Mouse (Mus musculus): ENCODE results near the gene Agrn. TPM values are rescaled to one million over a fixed set of nuclear protein-coding genes. Genes with fewer than 3 reads are reported as not detected.

Gene Agrn
- 34.4 and 48.5 TPM in 2 replicates for polyA plus RNA-seq (2015; fragmentation: Nextera tagmentation; extraction: Ambion mirVana)

DNA sequence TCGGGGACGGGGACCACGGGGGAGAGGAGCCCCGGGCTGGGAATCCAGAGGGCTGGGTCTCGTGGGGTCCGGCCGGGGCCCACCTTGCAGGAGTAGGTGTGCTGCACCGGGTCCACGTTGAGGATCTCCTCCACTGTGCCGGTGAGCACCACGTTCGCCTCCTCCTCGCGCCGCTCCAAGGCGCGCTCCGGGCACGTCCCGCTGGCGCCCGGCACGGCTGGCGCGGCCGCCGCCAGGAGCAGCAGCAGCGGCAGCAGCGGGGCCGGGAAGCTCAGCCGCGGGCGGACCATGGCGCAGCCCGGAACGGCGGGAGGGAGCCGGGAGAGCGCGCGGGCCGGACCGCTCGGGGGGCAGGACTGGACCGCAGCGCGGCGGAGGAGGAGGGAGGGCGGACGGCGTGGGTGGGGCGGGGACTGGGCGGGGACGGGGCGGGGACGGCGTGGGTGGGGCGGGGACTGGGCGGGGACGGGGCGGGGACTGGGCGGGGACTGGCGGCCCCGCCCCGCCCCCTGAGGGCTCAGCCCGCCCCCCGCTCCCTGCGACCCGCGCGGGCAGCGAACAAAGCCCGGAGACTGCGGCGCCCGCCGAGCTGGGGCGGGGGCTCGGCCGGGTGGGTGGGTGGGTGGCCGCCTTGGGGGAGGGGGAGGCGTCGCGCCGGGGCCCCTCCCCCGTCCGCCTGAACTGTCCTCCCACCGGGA lies at the start of gene Agrn:
TSS of gene Agrn (minus strand) at position 358 of the 698 bp plus-strand sequence.
- peak within 1 kb of the TSS; percentile 96 for H3K4me3 ChIP-seq (ENCODE audit: low read length)
- H3K27me3 ChIP-seq (ENCODE audit: control insufficient read depth, insufficient read depth, low read length), result no peaks in the 10 kb centered on the region
- H3K4me1 ChIP-seq (ENCODE audit: control insufficient read depth, insufficient read depth, low read length), result peaks cover 29% of the 10 kb centered on the region
- H3K9me3 ChIP-seq (replicated peaks; ENCODE audit: control insufficient read depth, low read length), result no peaks in the 10 kb centered on the region
- peak; percentile 82 for ATAC-seq (replicated peaks; ENCODE audit: extremely low read depth, insufficient read depth, low FRiP score)
- H3K27ac ChIP-seq (ENCODE audit: low read length), result peak within 1 kb of the TSS; percentile 94
- peak within 1 kb of the TSS; percentile 74 for H3K4me2 ChIP-seq (ENCODE audit: low read depth, low read length)
- H3K9ac ChIP-seq (ENCODE audit: low read length), result peak within 1 kb of the TSS; percentile 93
- WGBS, result under 1% methylated on average over 62 of the region's 88 CpGs
- H3K36me3 ChIP-seq (ENCODE audit: control insufficient read depth, insufficient read depth), result 0 out of 2 replicates have a peak, but pooled peaks cover 9% of the 10 kb centered on the region

DNA sequence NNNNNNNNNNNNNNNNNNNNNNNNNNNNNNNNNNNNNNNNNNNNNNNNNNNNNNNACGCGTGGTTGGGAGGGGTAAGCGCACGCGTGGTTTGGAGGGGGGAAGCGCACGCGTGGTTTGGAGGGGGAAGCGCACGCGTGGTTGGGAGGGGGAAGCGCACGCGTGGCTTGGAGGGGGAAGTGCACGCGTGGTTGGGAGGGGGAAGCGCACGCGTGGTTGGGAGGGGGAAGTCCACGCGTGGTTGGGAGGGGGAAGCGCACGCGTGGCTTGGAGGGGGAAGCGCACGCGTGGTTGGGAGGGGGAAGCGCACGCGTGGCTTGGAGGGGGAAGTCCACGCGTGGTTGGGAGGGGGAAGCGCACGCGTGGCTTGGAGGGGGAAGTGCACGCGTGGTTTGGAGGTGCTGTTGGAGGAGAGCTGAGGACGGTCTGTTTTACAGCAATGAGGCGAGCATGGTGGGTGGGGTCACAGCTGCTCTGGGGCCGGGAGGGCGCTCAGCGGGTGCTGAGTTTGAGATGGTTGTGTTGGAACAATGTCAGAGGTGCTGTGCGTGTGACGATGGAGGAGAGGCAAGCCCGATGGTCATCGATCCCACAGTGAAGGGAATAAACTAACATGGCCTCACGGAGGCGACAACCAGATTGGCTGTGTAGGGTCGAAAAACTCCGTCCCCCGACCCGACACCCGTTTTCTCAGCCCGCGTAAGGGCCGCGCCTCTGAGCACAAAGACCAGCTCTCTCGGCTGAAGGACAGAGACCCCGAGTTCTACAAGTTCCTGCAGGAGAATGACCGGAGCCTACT lies 39.6 kb upstream of the Agrn start:
- Histone ChIP-seq H3K27me3 (ENCODE audit: control insufficient read depth, insufficient read depth, low read length) (no peaks in the 10 kb centered on the region), H3K9me3 (replicated peaks; ENCODE audit: control insufficient read depth, low read length) (no peaks in the 10 kb centered on the region), H3K4me1 (ENCODE audit: control insufficient read depth, insufficient read depth, low read length) (0 out of 2 replicates have a peak, but pooled peaks cover 2% of the 10 kb centered on the region), H3K4me3 (ENCODE audit: low read length) (peak overlapping the region; percentile 89), H3K9ac (ENCODE audit: low read length) (peak overlapping the region; percentile 86), H3K36me3 (ENCODE audit: control insufficient read depth, insufficient read depth) (peaks cover 39% of the 10 kb centered on the region), H3K4me2 (ENCODE audit: low read depth, low read length) (peak overlapping the region; percentile 64), H3K27ac (ENCODE audit: low read length) (no peak overlapping the region)
- WGBS, result 33% methylated on average over 55 of the region's 60 CpGs
- ATAC-seq (replicated peaks; ENCODE audit: extremely low read depth, insufficient read depth, low FRiP score), result no peak

DNA sequence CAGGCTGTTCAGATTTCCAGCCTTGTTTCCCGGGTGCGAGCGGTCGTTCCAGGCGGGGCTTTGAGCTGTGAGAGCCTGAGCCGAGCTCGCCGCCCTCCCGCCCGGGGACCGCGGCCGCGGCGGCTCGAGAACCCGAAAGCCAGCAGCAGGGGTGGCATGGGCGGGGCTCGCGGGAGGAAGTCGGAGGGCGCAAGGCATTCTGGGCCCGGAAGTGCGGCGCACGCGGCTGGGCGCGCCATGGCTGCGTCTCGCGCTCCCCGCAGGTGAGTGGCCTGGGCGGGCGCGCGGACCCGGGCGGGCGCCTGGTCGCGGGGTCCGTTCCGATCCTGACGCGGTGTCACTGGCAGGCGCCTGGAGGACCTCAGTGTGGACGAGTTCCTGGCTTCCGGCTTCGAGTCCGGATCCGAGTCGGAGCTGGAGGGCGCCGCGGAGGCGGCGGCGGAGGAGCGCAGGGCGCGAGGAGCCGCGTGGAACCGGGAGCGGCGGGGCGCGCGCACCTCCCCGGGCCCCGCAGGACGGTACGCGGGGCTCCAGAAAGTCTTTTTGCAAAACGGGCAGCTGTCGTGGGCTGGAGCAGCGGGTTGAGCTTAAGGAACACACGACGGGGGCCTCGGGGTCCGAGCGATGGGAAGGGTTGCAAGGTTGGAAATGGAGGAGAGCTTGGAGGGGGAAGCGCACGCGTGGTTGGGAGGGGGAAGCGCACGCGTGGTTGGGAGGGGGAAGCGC lies 38.7 kb upstream of the Agrn start, which contains the start of gene Noc2l:
TSS of gene Noc2l (plus strand) at position 203 of the 726 bp plus-strand sequence.
- Histone ChIP-seq H3K4me3 (ENCODE audit: low read length) (peak within 1 kb of the TSS; percentile 89), H3K36me3 (ENCODE audit: control insufficient read depth, insufficient read depth) (peaks cover 38% of the 10 kb centered on the region), H3K9ac (ENCODE audit: low read length) (peak within 1 kb of the TSS; percentile 86), H3K27me3 (ENCODE audit: control insufficient read depth, insufficient read depth, low read length) (no peaks in the 10 kb centered on the region), H3K4me2 (ENCODE audit: low read depth, low read length) (peak within 1 kb of the TSS; percentile 64), H3K27ac (ENCODE audit: low read length) (peak within 1 kb of the TSS; percentile 89), H3K9me3 (replicated peaks; ENCODE audit: control insufficient read depth, low read length) (no peaks in the 10 kb centered on the region), H3K4me1 (ENCODE audit: control insufficient read depth, insufficient read depth, low read length) (0 out of 2 replicates have a peak, but pooled peaks cover 2% of the 10 kb centered on the region)
- peak; percentile 90 for ATAC-seq (replicated peaks; ENCODE audit: extremely low read depth, insufficient read depth, low FRiP score)
- under 1% methylated on average over 90 of the region's 90 CpGs for WGBS

DNA sequence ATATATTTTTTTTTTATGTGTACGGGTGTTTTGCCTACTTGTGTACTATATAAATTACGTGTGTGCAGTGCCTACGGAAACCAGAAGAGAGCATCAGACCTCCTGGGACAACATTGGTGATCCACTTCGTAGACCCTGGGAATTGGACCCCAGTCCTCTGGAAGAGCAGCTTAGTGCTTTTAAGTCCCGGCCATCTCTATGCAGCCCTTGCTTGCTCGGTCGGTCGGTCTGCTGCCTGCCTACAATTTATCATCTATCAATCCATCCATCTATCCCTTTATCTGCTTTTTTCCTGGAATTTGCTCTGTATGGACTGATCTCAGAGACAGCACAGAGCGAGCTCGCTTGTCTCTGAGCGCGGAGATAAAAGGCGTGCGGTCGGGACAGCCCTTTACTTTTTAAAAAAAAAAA lies 38.1 kb upstream of the Agrn start:
- H3K4me3 ChIP-seq (ENCODE audit: low read length), result peak overlapping the region; percentile 89
- H3K9ac ChIP-seq (ENCODE audit: low read length), result peak overlapping the region; percentile 86
- no peaks in the 10 kb centered on the region for H3K9me3 ChIP-seq (replicated peaks; ENCODE audit: control insufficient read depth, low read length)
- peak; percentile 14 for ATAC-seq (replicated peaks; ENCODE audit: extremely low read depth, insufficient read depth, low FRiP score)
- H3K27me3 ChIP-seq (ENCODE audit: control insufficient read depth, insufficient read depth, low read length), result no peaks in the 10 kb centered on the region
- H3K4me2 ChIP-seq (ENCODE audit: low read depth, low read length), result peak overlapping the region; percentile 64
- H3K27ac ChIP-seq (ENCODE audit: low read length), result peak overlapping the region; percentile 89
- under 1% methylated on average over 15 of the region's 15 CpGs for WGBS
- H3K36me3 ChIP-seq (ENCODE audit: control insufficient read depth, insufficient read depth), result peaks cover 38% of the 10 kb centered on the region
- 0 out of 2 replicates have a peak, but pooled peaks cover 2% of the 10 kb centered on the region for H3K4me1 ChIP-seq (ENCODE audit: control insufficient read depth, insufficient read depth, low read length)

DNA sequence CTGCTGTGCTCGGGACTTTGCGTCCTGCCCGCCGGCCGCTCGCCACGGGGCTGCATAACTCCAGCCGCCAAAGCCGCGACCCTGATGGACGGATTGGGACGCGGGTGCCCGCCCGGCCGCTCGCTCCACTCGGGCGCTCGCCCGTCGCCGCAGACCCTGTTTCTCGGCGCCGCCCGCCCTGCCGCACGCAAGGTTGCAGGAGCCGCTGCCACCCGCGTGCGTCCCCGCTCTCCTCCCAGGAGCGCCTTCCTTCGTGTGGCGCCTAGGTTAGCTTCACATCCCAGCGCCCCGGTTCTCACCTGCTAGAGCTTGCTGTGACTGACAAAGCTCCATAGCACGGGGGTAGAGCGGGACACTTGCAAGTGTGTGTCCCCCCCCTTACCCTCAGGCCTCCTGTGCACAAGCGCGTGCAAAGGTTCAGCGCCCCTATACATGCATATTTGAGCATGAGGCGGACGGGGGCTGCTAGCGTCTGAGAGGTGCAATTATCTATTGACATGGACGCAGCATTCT lies 37.5 kb upstream of the Agrn start, which contains the start of gene Plekhn1:
TSS of gene Plekhn1 (minus strand) at position 157 of the 513 bp plus-strand sequence.
- Histone ChIP-seq H3K27ac (ENCODE audit: low read length) (peak within 1 kb of the TSS; percentile 89), H3K4me2 (ENCODE audit: low read depth, low read length) (peak within 1 kb of the TSS; percentile 64), H3K4me1 (ENCODE audit: control insufficient read depth, insufficient read depth, low read length) (0 out of 2 replicates have a peak, but pooled peaks cover 2% of the 10 kb centered on the region), H3K9ac (ENCODE audit: low read length) (peak within 1 kb of the TSS; percentile 86), H3K9me3 (replicated peaks; ENCODE audit: control insufficient read depth, low read length) (no peaks in the 10 kb centered on the region), H3K27me3 (ENCODE audit: control insufficient read depth, insufficient read depth, low read length) (no peaks in the 10 kb centered on the region), H3K36me3 (ENCODE audit: control insufficient read depth, insufficient read depth) (peaks cover 37% of the 10 kb centered on the region), H3K4me3 (ENCODE audit: low read length) (peak within 1 kb of the TSS; percentile 89)
- ATAC-seq (replicated peaks; ENCODE audit: extremely low read depth, insufficient read depth, low FRiP score), result peak; percentile 30
- WGBS, result under 1% methylated on average over 48 of the region's 48 CpGs

DNA sequence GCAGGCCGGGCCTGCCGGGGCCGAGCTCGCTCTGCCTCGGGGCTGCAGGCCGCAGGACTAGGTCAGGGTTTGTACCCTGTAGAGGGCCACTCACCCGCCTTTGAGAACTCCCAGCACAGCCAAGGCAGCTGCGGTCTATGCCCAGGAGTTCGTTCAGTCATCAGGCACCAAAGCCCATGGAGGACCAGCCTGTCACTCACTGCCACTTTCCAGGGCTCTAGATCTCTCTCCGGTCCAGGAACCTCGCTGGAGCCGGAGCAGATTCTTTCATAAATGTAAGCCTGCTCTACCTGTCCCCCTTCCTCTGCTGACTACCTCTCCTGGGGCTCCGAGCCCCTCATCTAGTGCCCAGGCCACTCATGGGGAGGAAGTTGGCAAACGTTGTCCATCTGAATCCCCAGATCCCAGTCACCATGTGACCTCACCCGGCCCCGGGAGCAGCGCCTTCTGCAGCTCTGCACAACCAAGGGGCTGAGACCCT lies 36.8 kb upstream of the Agrn start:
- H3K4me2 ChIP-seq (ENCODE audit: low read depth, low read length), result peak overlapping the region; percentile 64
- H3K4me3 ChIP-seq (ENCODE audit: low read length), result peak overlapping the region; percentile 59
- H3K36me3 ChIP-seq (ENCODE audit: control insufficient read depth, insufficient read depth), result peaks cover 35% of the 10 kb centered on the region
- peak overlapping the region; percentile 77 for H3K9ac ChIP-seq (ENCODE audit: low read length)
- no peak for ATAC-seq (replicated peaks; ENCODE audit: extremely low read depth, insufficient read depth, low FRiP score)
- H3K4me1 ChIP-seq (ENCODE audit: control insufficient read depth, insufficient read depth, low read length), result 0 out of 2 replicates have a peak, but pooled peaks cover 2% of the 10 kb centered on the region
- no peaks in the 10 kb centered on the region for H3K27me3 ChIP-seq (ENCODE audit: control insufficient read depth, insufficient read depth, low read length)
- H3K9me3 ChIP-seq (replicated peaks; ENCODE audit: control insufficient read depth, low read length), result no peaks in the 10 kb centered on the region
- peak overlapping the region; percentile 73 for H3K27ac ChIP-seq (ENCODE audit: low read length)
- 7% methylated on average over 17 of the region's 17 CpGs for WGBS

DNA sequence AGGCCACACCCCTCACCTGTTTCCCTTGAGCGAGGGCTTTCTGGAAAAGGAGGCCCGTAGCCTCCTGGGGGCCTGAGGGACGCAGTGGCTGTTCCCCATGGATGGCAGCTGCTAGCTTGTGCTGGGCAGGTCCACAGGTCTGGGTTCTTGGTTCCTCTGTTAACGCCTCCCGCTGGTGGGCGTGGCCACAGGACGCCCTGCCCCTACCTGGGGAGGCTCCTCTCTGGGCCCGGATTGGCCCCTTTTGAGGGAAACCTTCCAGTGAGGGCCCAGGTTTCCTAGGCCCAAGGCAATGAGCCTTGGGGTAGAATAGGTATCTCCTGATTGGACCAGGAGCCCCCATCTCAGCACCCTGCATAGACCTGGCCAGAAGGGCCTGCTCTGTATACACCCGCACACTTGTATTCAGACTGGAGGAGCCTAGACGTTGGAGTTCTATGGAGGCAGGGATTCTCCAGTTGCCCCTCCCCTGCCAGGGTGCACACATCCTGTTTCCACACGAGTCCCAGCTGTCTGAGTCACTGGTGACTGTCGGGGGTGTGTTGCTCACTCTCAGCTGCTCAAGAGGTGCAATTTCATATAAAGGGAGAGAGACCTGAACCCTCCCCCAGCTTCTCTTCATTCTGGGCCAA lies 31.2 kb upstream of the Agrn start:
- Histone ChIP-seq H3K4me1 (ENCODE audit: control insufficient read depth, insufficient read depth, low read length) (peaks cover 8% of the 10 kb centered on the region), H3K9me3 (replicated peaks; ENCODE audit: control insufficient read depth, low read length) (no peaks in the 10 kb centered on the region), H3K27me3 (ENCODE audit: control insufficient read depth, insufficient read depth, low read length) (no peaks in the 10 kb centered on the region), H3K27ac (ENCODE audit: low read length) (no peak overlapping the region), H3K9ac (ENCODE audit: low read length) (peak overlapping the region; percentile 21; the same call in 1 of the 2 replicates), H3K4me3 (ENCODE audit: low read length) (peak overlapping the region; percentile 19; the same call in 1 of the 2 replicates), H3K36me3 (ENCODE audit: control insufficient read depth, insufficient read depth) (peaks cover 27% of the 10 kb centered on the region), H3K4me2 (ENCODE audit: low read depth, low read length) (peak overlapping the region; percentile 23)
- WGBS, result 30% methylated on average over 12 of the region's 12 CpGs
- ATAC-seq (replicated peaks; ENCODE audit: extremely low read depth, insufficient read depth, low FRiP score), result peak; percentile 31; the same call in 1 of the 2 replicates
